Mouse (Mus musculus) adrenal gland, adult 2 months (tissue): ENCODE results near the gene Scd1. TPM values are rescaled to one million over a fixed set of nuclear protein-coding genes. Genes with fewer than 3 reads are reported as not detected.
"Not testable (repeated sequence)": the region's sequence is repeated elsewhere in the genome, so short reads cannot be mapped to it uniquely, and the experiment has no call there.

Experiments
- DNase-seq: peaks from one replicate; pipeline ENCODE4 v3.0.0; 2021
- polyA plus RNA-seq: library from polyadenylated mRNA; depleted of rRNA; stranded (reverse); fragments of >200 nt; gene quantifications from 2 replicates; pipeline ENCODE4 v1.2.3, GENCODE M21; 2012
- total RNA-seq, 2 experiments: library from RNA; stranded (reverse); gene quantifications; 2 replicates each; pipeline ENCODE4 v1.2.3; 2021

Scd1 gene
- total and polyA plus RNA-seq, 3 experiments = 1,012 to 10,217 (median 3,370) TPM

DNA sequence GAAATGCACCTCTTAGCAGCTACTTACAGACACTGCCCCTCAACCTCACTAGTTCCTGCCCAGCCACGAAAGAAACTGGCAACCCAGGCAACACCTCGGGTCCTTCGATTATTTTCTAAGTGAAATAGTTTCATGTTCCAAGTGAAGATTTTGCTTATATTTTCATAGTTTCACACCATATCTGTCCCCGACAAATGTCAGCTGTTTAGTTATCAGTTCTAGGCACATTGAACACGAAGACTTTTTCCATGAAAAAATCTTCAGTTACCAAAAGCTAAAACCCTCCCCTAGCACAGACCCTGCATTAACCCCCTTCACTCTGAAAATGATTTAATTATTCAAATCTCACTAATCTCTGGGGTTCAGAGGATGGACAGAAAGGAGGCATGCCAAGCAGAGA lies 10.9 kb downstream of the Scd1 start:
- no peak for DNase-seq

DNA sequence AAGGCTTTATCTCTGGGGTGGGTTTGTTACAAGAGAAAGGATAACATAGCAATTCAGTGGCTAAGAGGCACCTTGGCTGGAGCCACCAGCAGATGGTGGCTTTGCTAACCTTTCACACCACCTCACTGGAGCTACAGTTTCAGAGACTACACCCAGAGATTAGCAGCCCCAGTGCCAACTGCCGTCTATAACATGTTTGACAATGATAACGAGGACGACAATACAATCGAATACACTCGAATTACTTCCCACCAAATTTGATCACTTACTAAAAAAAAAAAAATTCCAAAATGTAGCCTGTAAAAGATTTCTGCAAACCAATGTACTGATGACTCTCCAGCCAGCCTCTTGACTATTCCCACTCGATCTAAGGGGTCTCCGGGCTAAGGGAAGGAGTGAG lies 12.7 kb downstream of the Scd1 start:
- DNase-seq = no peak

DNA sequence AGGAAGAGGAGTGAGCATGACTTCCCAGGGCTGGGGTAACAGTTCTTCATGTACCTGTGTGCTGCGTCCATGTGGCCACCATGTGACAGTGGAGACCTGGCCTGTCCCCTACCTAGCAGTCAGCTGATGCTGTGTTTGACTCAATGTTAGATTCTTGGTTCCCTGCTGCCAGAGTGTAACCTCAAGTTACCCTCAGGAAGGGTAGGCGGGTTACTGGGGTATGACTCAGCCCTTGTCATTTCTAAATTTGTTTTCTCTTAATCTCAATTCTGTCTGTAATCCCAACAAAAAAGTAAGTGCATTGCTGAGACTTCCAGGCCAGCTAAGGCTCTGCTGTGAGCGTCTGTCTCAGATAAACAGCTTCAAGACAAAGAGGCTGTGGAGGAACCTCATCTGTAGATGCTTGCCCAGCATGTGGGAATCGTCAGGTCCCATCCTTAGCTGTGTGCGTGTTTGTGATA lies 13.7 kb downstream of the Scd1 start:
- peak; percentile 47 for DNase-seq

DNA sequence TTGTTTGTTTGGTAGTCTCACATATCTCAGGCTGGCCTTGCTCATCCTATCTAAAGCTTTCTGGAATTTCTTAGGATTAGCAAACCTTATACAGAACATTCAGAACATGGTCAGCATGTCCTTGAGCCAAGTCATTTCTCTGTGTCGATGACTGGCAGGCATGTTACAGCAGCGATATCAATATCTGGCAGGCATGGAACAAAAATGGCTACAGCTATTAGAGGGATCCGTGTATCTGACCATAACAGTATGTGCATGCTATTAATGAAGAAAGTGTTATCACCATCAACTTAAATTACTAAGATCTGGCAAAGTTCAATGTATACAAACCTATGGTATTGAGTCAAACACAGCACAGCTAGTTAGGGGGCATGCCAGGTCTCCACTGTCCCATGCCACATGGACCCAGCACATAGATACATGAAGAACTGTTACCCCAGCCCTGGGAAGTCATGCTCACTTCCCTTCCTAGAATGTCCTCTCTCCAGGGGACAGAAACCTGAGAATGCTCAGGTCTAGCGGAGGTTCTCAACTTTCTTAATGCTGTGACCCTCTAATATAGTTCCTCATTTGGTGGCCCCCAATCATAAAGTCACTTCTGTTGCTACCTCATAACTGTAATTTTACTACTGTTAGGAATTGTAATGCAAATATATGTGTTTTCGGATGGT lies 15.2 kb downstream of the Scd1 start:
- no peak for DNase-seq

GRCm38 (mm10) chr19:44391856-44392255 lies 15.8 kb downstream of the Scd1 start:
- no peak for DNase-seq

DNA sequence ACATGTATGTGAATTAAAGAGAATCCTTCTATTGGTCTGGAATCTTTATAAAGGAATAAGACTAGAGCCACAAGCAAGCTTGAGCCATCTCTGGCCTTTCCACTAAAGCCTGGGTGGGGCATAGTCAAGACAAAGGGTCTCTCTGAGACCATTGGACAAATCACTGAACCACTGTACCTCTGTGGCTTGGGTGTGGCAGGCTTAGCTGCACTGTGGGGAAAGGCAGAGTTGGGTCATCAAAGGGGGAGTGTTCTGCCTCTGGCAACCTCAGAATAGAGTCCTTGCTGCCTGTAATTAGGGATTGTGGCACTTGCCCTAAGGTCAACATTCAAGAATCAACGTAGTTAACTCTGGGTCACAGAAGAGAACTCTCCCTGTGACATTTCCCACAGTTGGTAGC lies 18.2 kb downstream of the Scd1 start:
- DNase-seq = peak; percentile 49

- peak; percentile 97 for DNase-seq
Measured at GRCm38 (mm10) chr19:44388475-44389428, 18.9 kb downstream of the Scd1 start.

GRCm38 (mm10) chr19:44387746-44388474 lies 19.8 kb downstream of the Scd1 start:
- peak; percentile 45 for DNase-seq

- DNase-seq = no peak
Measured at GRCm38 (mm10) chr19:44387089-44387671, 20.5 kb downstream of the Scd1 start.

- DNase-seq = no peak
Measured at GRCm38 (mm10) chr19:44385887-44386498, 21.7 kb downstream of the Scd1 start.

DNA sequence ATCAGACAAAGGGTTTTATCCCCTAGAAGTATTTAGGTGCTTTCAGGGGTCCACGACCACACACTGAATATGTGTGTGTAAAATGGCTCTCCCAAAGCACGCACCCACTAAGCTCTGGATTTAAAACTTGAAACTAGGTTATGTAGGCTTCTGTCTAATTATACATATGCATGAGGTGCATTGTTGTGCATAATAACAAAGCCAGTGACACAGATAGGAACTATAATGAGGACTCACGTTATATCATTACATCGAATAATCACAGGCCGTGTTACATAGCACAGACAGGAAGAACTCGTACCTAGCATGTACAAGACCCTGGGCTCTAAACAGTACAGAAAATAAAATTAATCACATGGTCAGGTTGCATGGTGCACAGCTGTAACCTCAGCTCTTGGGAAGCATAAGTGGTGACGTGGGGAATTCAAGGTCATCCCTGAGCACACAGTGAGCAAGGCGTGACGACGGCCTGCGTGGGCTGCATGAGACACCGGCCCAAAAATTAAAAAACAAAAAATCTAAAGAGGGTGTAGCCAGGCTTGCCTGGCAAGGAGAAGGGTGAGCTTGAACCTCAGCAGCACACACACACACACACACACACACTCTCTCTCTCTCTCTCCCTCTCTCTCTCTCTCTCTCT lies 24.9 kb downstream of the Scd1 start:
- peak; percentile 55 for DNase-seq

- no peak for DNase-seq
Measured at GRCm38 (mm10) chr19:44380065-44380464, 27.6 kb downstream of the Scd1 start.

- no peak for DNase-seq
Measured at GRCm38 (mm10) chr19:44379090-44379489, 28.6 kb downstream of the Scd1 start.

DNA sequence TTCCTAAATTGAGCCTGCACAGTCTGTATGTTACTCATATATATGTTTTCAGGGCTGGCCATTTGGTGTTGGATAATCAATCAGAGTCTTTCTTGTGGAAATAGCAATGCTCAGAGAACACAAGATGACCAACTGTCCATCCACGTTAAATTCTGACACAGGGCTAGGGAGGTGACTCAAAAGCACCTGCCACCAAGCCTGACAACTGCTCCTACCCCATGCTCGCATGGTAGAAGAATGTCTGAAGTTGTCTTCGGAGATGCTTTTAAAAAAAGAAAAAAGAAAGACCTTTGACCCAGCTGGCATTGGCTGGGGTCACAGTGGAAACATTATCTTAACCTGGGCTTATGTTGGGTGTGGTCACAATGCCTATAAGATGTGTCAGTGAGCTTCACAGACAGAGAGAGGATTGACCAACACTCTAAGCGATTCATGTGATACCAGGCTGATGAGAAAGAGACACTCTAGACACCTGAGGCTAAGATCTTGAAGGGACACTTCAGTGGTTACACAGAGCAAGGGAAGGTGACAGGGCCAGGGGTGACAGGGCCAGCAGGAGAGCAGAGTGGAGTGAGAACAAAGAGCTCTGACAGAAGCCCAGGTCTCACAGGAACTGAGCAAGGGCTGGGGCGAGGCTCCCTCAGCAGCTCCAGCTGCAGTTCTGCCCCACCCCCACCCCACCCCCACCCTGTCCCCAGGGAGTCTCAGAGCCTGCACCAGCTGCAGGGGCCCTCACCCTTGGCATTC lies 29.9 kb downstream of the Scd1 start:
- DNase-seq = no peak

GRCm38 (mm10) chr19:44376511-44376951 lies 31.1 kb downstream of the Scd1 start:
- no peak for DNase-seq

GRCm38 (mm10) chr19:44372969-44373368 lies 34.7 kb downstream of the Scd1 start:
- peak; percentile 85 for DNase-seq

DNA sequence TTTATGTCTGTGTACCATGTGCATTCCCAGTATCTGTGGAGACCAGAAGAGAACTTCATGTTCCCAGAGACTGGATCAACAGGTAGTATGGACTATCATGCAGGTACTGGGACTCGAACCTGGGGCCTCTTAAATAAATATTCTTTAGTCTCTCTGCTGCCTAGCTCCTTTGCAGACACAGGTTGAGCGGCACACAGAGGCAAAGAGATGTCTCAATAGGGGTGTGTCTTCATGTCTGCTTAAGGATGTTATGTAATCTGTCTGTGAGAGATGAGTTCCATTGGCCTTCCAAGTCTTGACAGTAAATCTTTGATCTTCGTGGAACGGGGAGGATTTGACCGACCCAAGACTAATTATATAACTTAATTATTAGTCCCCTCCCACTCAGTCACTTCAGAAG lies 37.4 kb downstream of the Scd1 start:
- no peak for DNase-seq

GRCm38 (mm10) chr19:44369371-44369770 lies 38.3 kb downstream of the Scd1 start:
- DNase-seq = no peak

DNA sequence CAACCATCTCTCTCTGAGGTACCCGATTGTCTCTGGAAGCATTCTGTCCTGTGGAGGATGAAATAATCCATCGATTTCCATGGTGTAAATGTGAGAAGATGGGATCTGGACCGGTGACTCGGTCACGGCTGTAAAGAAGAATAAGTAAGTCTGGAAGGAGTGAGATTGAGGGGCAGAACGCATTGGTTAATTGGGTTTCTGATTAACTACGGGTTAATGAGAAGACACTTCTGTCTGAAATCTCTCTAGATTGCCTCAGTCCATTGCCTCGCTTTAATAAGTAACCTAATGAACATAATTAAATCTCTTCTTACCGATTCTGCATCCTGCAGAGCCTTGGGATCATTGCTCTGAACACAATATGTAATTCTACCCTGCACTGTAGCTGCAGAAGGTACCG lies 40.6 kb downstream of the Scd1 start:
- DNase-seq = not testable (repeated sequence)

- no peak for DNase-seq
Measured at GRCm38 (mm10) chr19:44365733-44366132, 41.9 kb downstream of the Scd1 start.
